Mouse (Mus musculus): ENCODE data around the gene Adam15.

DNA sequence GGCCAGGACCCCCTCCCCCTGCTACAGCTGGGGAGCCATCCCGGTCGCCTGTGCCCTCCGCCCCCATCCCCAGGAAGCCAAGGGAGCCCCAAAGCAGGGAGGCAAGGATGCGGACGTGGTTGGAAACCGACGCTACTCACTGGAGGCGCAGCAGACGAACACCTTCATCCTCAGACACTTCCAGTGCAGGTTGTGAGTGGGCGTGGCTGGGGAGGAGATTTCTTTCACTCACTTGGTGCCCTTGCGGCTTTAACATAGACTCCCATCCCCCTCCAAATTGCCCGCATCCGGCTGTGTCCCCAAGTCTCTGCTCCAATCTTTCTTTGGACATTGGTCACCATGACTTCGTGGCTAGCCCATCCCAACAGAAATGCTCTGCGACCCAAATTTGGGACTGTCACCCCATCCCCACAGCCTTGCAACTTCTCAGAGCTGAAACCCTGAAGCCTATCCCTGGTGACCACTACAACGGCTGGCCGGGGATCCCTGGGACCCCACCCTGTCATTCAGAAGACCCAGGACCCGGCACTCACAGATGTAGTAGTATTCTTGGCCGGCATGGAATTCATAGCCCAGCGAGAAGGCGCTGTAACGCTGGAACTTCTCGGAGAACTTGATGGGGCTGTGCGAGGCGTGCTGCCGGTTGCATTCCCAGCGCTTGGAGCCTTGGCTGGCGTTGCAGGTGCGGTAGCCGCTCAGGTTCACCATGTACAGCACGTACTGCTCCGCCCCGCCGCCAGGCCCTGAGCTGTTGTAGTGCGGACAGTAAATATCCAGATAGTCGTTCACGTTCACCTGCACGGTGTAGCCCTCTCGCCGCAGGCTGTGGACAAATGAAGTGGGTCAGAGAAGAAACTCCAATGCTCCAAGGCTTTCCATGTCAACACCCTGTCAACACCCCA is 33.6 kb downstream of the Adam15 start:
- TF ChIP-seq SMC3 (IDR thresholded peaks at IDR 0.05; ENCODE audit: low read depth, low read length) (no peak), CTCF (IDR thresholded peaks at IDR 0.05 in 2 of 3, conservative IDR thresholded peaks at IDR 0.05 in 1 of 3; ENCODE audit: control insufficient read depth in 1 of 3, insufficient read depth in 1 of 3, low read depth in 2 of 3, low read length in 3 of 3, poor library complexity in 1 of 3, severe bottlenecking in 1 of 3) (no peak), EP300 (IDR thresholded peaks at IDR 0.05; ENCODE audit: low read depth in 1 of 2, low read length in 2 of 2) (no peak), ZKSCAN1 (IDR thresholded peaks at IDR 0.05; ENCODE audit: low read depth, low read length) (no peak), ZNF384 (IDR thresholded peaks at IDR 0.05; ENCODE audit: low read depth, low read length) (no peak), BHLHE40 (IDR thresholded peaks at IDR 0.05; ENCODE audit: borderline replicate concordance, low read depth, low read length) (no peak), E2F4 (IDR thresholded peaks at IDR 0.05; ENCODE audit: borderline replicate concordance, low read depth, low read length) (no peak), MAX (IDR thresholded peaks at IDR 0.05; ENCODE audit: low read length) (no peak), RCOR1 (IDR thresholded peaks at IDR 0.05; ENCODE audit: low read depth, low read length) (no peak), KAT2A (conservative IDR thresholded peaks at IDR 0.05; ENCODE audit: low read depth, low read length) (no peak), CHD2 (IDR thresholded peaks at IDR 0.05; ENCODE audit: low read length) (no peak), TCF12 (IDR thresholded peaks at IDR 0.05; ENCODE audit: low read depth, low read length) (no peak), USF2 (IDR thresholded peaks at IDR 0.05; ENCODE audit: borderline replicate concordance in 1 of 2, insufficient read depth in 1 of 2, low read depth in 1 of 2, low read length in 2 of 2) (no peak), HCFC1 (IDR thresholded peaks at IDR 0.05; ENCODE audit: low read depth, low read length) (no peak)

All from MEL (cell line).